Mouse (Mus musculus) myocyte (in vitro differentiated cells): ENCODE results near the gene E130208F15Rik.

ENCODE experiments used
- CEBPB ChIP-seq: IDR thresholded peaks from 2 replicates; pipeline ENCODE4 v1.6.1; 2011; ENCODE audit warnings: mild to moderate bottlenecking, moderate library complexity; ENCODE audit not compliant: poor library complexity, insufficient read depth, severe bottlenecking
- E2F4 ChIP-seq: IDR thresholded peaks from one replicate; pipeline ENCODE4 v1.6.1; 2011; ENCODE audit warnings: mild to moderate bottlenecking, control low read depth, moderate library complexity; ENCODE audit not compliant: insufficient read depth
- MAX ChIP-seq: IDR thresholded peaks from one replicate; pipeline ENCODE4 v1.6.1; 2011; ENCODE audit warnings: low read depth, mild to moderate bottlenecking, control low read depth
- MYOD1 ChIP-seq, 3 experiments: IDR thresholded peaks; one replicate each; pipeline ENCODE4 v1.6.1; 2011; ENCODE audit warnings: control low read depth in 2 of 3, low read depth in 2 of 3, mild to moderate bottlenecking in 2 of 3, moderate library complexity in 1 of 3; ENCODE audit not compliant: insufficient read length in 2 of 3, control insufficient read depth in 1 of 3
- MYOG ChIP-seq, 3 experiments: IDR thresholded peaks; one replicate each; pipeline ENCODE4 v1.6.1; 2011; ENCODE audit warnings: control low read depth in 2 of 3, low read depth in 2 of 3, mild to moderate bottlenecking in 2 of 3; ENCODE audit not compliant: insufficient read length in 2 of 3, control insufficient read depth in 1 of 3, insufficient read depth in 1 of 3
- POLR2A ChIP-seq: IDR thresholded peaks from one replicate; pipeline ENCODE4 v1.6.1; 2011; ENCODE audit warnings: low read depth, mild to moderate bottlenecking, control low read depth, moderate library complexity; ENCODE audit not compliant: insufficient read length
- POLR2AphosphoS2 ChIP-seq: IDR thresholded peaks from one replicate; pipeline ENCODE4 v1.6.1; 2011; ENCODE audit warnings: low read depth, control low read depth; ENCODE audit not compliant: insufficient read length
- REST ChIP-seq: IDR thresholded peaks from one replicate; pipeline ENCODE4 v1.6.1; 2011; ENCODE audit warnings: mild to moderate bottlenecking, control low read depth, moderate library complexity; ENCODE audit not compliant: insufficient read depth, insufficient read length
- TCF12 ChIP-seq: IDR thresholded peaks from one replicate; pipeline ENCODE4 v1.6.1; 2011; ENCODE audit warnings: mild to moderate bottlenecking, control low read depth; ENCODE audit not compliant: poor library complexity, insufficient read depth, severe bottlenecking
- USF1 ChIP-seq: IDR thresholded peaks from one replicate; pipeline ENCODE4 v1.6.1; 2011; ENCODE audit warnings: low read depth, mild to moderate bottlenecking, control low read depth, moderate library complexity

- no peak for TF ChIP-seq POLR2A
- no peak for TF ChIP-seq TCF12
- no peak for TF ChIP-seq MAX
- no peak for TF ChIP-seq USF1
- TF ChIP-seq CEBPB: no peak
- no peak for TF ChIP-seq REST
- no peak for TF ChIP-seq POLR2AphosphoS2
- no peak for TF ChIP-seq MYOD1 (IDR thresholded peaks at IDR 0.05; ENCODE audit: control insufficient read depth in 1 of 3, insufficient read length in 2 of 3, low read depth in 2 of 3)
- no peak for TF ChIP-seq MYOG (IDR thresholded peaks at IDR 0.05; ENCODE audit: control insufficient read depth in 1 of 3, insufficient read depth in 1 of 3, insufficient read length in 2 of 3, low read depth in 2 of 3)
- no peak for TF ChIP-seq E2F4
Measured at GRCm38 (mm10) chr7:30300914-30301313, 20.6 kb upstream of the E130208F15Rik start.
